In the genomic region with DNA sequence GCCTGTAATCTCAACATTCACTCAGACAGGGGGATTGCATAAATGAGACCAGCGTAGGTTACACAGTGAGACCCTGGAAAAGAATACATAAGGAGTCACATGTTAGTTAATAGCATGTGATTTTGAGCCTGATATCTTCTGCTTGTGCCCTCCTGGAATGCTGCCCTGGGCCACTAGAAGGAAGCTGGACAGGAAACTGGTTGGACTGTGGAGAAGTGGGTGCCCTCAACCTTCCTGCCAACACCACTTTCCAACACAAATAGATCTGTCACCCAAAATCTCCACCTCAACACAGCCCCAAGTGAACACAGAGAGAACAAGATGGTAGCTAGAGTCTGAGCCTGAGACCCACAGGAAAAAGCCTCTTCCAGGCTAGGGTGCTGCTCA, we compare ENCODE assay signal across 24 mouse cellular contexts.
DNase-seq lines count a peak whose midpoint lies in the region; ATAC-seq lines count a peak whose summit lies in the region.
"Had no signal": no experiment of that assay in that cellular context is flagged by ENCODE, and none has a peak within 500 bp of the region (broad histone marks: within the 10 kb centered on the region; RNA-seq: fewer than 3 reads in every experiment).

No protein-coding gene starts in this region.

- ATAC-seq in kidney, embryonic 15.5 days (replicated peaks; ENCODE audit: low FRiP score) = no peak
- 0 out of 2 replicates have a peak, but pooled peaks have one; percentile 3 for ATAC-seq in granulocyte monocyte progenitor cell, adult 5-6 weeks (replicated peaks; ENCODE audit: poor library complexity, severe bottlenecking)
- ATAC-seq: activated CD4-positive, CD25-positive, alpha-beta regulatory T cell, adult 4 months; forebrain, postnatal 0 days; hindbrain, embryonic 16.5 days; midbrain, embryonic 16.5 days had no signal

- H3K27ac ChIP-seq in kidney, embryonic 15.5 days = peak overlapping the region; percentile 42; the same call in 1 of the 2 replicates
- H3K27ac ChIP-seq: heart, embryonic 15.5 days; liver, embryonic 14.5 days; stomach, embryonic 15.5 days had no signal

- H3K36me3 ChIP-seq in kidney, embryonic 15.5 days = no peaks in the 10 kb centered on the region
- H3K36me3 ChIP-seq: heart, embryonic 15.5 days; stomach, embryonic 15.5 days had no signal

- H3K4me2 ChIP-seq in kidney, embryonic 15.5 days = no peak overlapping the region
- H3K4me2 ChIP-seq: heart, embryonic 15.5 days; lung, embryonic 14.5 days; midbrain, embryonic 11.5 days; stomach, embryonic 15.5 days had no signal

- H3K4me1 ChIP-seq in kidney, embryonic 15.5 days = peaks cover 33% of the 10 kb centered on the region
- H3K4me1 ChIP-seq: heart, embryonic 15.5 days had no signal

- H3K9ac ChIP-seq in kidney, embryonic 15.5 days = no peak overlapping the region
- H3K9ac ChIP-seq: forebrain, postnatal 0 days; heart, embryonic 15.5 days; liver, embryonic 14.5 days; lung, embryonic 14.5 days; stomach, embryonic 15.5 days had no signal

- no peak for DNase-seq in kidney, postnatal 36 days
- peak; percentile 62 for DNase-seq in lung, postnatal 36 days
- no peak for DNase-seq in lung, postnatal 14 days
- DNase-seq in left cerebral cortex, adult 18-20 months (ENCODE audit: low spot score in 2 of 2) = no peak
- DNase-seq: adrenal gland, adult 8-10 months; cerebellum, adult 11-12 months; cerebellum, adult 9-11 months; forebrain, postnatal 0 days; gastrocnemius, postnatal 25 days; kidney, postnatal 4 days; left cerebral cortex, postnatal 4 days; right cerebral cortex, postnatal 25 days had no signal

- 61% methylated on average over 1 of the region's 1 CpGs for WGBS in kidney, embryonic 15.5 days

- no peaks in the 10 kb centered on the region for H3K9me3 ChIP-seq in kidney, embryonic 15.5 days (replicated peaks)
- H3K9me3 ChIP-seq: heart, embryonic 15.5 days; stomach, embryonic 15.5 days had no signal

- H3K27me3 ChIP-seq in kidney, embryonic 15.5 days = no peaks in the 10 kb centered on the region
- H3K27me3 ChIP-seq: CH12.LX; heart, embryonic 15.5 days; stomach, embryonic 15.5 days had no signal

- H3K4me3 ChIP-seq in kidney, embryonic 15.5 days (replicated peaks) = no peak overlapping the region
- H3K4me3 ChIP-seq: erythroblast, embryonic 14.5 days; heart, embryonic 15.5 days; stomach, embryonic 15.5 days had no signal
